Mouse (Mus musculus) hindbrain, embryonic 14.5 days (tissue): ENCODE data around the gene Phxr2. TPM values are rescaled to one million over a fixed set of nuclear protein-coding genes. Genes with fewer than 3 reads are reported as not detected.

Source experiments
- ATAC-seq: fragments of 200-750 bp; cut with Nextera tagmentation; 2 replicates; pipeline ENCODE4 v1.8.0; 2017; ENCODE audit warnings: moderate number of reproducible peaks, mild to moderate bottlenecking, moderate TSS enrichment, moderate library complexity; ENCODE audit not compliant: low FRiP score
- DNase-seq: peaks from one replicate; pipeline ENCODE4 v3.0.0-alpha.2; 2015; ENCODE audit warnings: low spot score
- H3K27ac ChIP-seq: fragments of 300-500 bp; sonication (generic); 2 replicates; pipeline ENCODE4 v1.5.1; 2014; ENCODE audit warnings: mild to moderate bottlenecking, moderate library complexity
- H3K27me3 ChIP-seq: fragments of 300-500 bp; sonication (generic); 2 replicates; pipeline ENCODE4 v1.6.1; 2014; ENCODE audit warnings: mild to moderate bottlenecking, low read length, mixed read lengths; ENCODE audit not compliant: control insufficient read depth, insufficient read depth
- H3K36me3 ChIP-seq: fragments of 300-500 bp; sonication (generic); replicated peaks from 2 replicates; pipeline ENCODE4 v1.6.1; 2014; ENCODE audit not compliant: control insufficient read depth, insufficient read depth
- H3K4me1 ChIP-seq: fragments of 300-500 bp; sonication (generic); replicated peaks from 2 replicates; pipeline ENCODE4 v1.6.1; 2014; ENCODE audit warnings: antibody characterized with exemption, low read length, mixed read lengths; ENCODE audit not compliant: control insufficient read depth, insufficient read depth
- H3K4me2 ChIP-seq: fragments of 300-500 bp; sonication (generic); replicated peaks from 2 replicates; pipeline ENCODE4 v1.6.1; 2014; ENCODE audit warnings: mild to moderate bottlenecking, moderate library complexity
- H3K4me3 ChIP-seq: fragments of 300-500 bp; sonication (generic); replicated peaks from 2 replicates; pipeline ENCODE4 v1.5.1; 2014; ENCODE audit warnings: mild to moderate bottlenecking, low read length
- H3K9ac ChIP-seq: fragments of 300-500 bp; sonication (generic); 2 replicates; pipeline ENCODE4 v1.6.1; 2014
- H3K9me3 ChIP-seq: fragments of 300-500 bp; sonication (generic); 2 replicates; pipeline ENCODE4 v1.6.1; 2016; ENCODE audit warnings: low read length; ENCODE audit not compliant: control insufficient read depth
- WGBS: fragments of 180-500 bp; shearing (Covaris S2); extraction: QIAGEN DNeasy Blood & Tissue Kit; methylation state at CpG from one replicate; pipeline ENCODE4 v1.1.7; 2014; 5-methylcytosine and 5-hydroxymethylcytosine counted together
- polyA plus RNA-seq: library from polyadenylated mRNA; unstranded; fragments of >200 nt; fragmentation: Nextera tagmentation; extraction: Ambion mirVana; gene quantifications from 2 replicates; pipeline ENCODE4 v1.2.1, GENCODE M21; 2014

The Phxr2 gene
- polyA plus RNA-seq, 1 experiment from 2014 or later, result not detected

GRCm38 (mm10) chr10:99086029-99086428 is 40.1 kb downstream of the Phxr2 start:
- H3K4me3 ChIP-seq, result no peak overlapping the region
- H3K9me3 ChIP-seq, result no peaks in the 10 kb centered on the region
- DNase-seq (no peak), ATAC-seq (no peak)
- no peak overlapping the region for H3K4me2 ChIP-seq
- H3K27ac ChIP-seq, result no peak overlapping the region
- 67% methylated on average over 6 of the region's 6 CpGs for WGBS
- H3K27me3 ChIP-seq, result no peaks in the 10 kb centered on the region
- no peak overlapping the region for H3K9ac ChIP-seq
- no peaks in the 10 kb centered on the region for H3K4me1 ChIP-seq
- no peaks in the 10 kb centered on the region for H3K36me3 ChIP-seq

GRCm38 (mm10) chr10:99085240-99085587 is 40.9 kb downstream of the Phxr2 start:
- no peaks in the 10 kb centered on the region for H3K4me1 ChIP-seq
- 69% methylated on average over 6 of the region's 6 CpGs for WGBS
- no peak overlapping the region for H3K9ac ChIP-seq
- no peak overlapping the region for H3K27ac ChIP-seq
- H3K27me3 ChIP-seq, result no peaks in the 10 kb centered on the region
- no peaks in the 10 kb centered on the region for H3K9me3 ChIP-seq
- no peak overlapping the region for H3K4me3 ChIP-seq
- ATAC-seq (peak; percentile 61; the same call in 1 of the 2 replicates), DNase-seq (no peak)
- no peaks in the 10 kb centered on the region for H3K36me3 ChIP-seq
- H3K4me2 ChIP-seq, result no peak overlapping the region; the same call in 1 of the 2 replicates

GRCm38 (mm10) chr10:99084397-99085239 is 41.5 kb downstream of the Phxr2 start:
- Histone ChIP-seq H3K36me3 (no peaks in the 10 kb centered on the region), H3K4me3 (no peak overlapping the region), H3K4me2 (peak overlapping the region; percentile 22), H3K4me1 (no peaks in the 10 kb centered on the region), H3K27me3 (no peaks in the 10 kb centered on the region), H3K27ac (no peak overlapping the region), H3K9ac (no peak overlapping the region), H3K9me3 (no peaks in the 10 kb centered on the region)
- ATAC-seq (peak; percentile 84), DNase-seq (peak; percentile 95)
- 48% methylated on average over 23 of the region's 23 CpGs for WGBS

- Histone ChIP-seq H3K4me2 (no peak overlapping the region), H3K9ac (no peak overlapping the region), H3K4me1 (no peaks in the 10 kb centered on the region), H3K27ac (no peak overlapping the region), H3K4me3 (no peak overlapping the region), H3K27me3 (no peaks in the 10 kb centered on the region), H3K36me3 (no peaks in the 10 kb centered on the region), H3K9me3 (no peaks in the 10 kb centered on the region)
- ATAC-seq (no peak), DNase-seq (no peak)
- WGBS, result 84% methylated on average over 14 of the region's 14 CpGs
These were observed 42.6 kb downstream of the Phxr2 start for GRCm38 (mm10) chr10:99083431-99084003.

GRCm38 (mm10) chr10:99081569-99081990 is 44.5 kb downstream of the Phxr2 start:
- no peak overlapping the region for H3K4me3 ChIP-seq
- H3K36me3 ChIP-seq, result no peaks in the 10 kb centered on the region
- H3K27me3 ChIP-seq, result no peaks in the 10 kb centered on the region
- H3K9me3 ChIP-seq, result no peaks in the 10 kb centered on the region
- no peak for DNase-seq
- no peak for ATAC-seq
- no peak overlapping the region for H3K9ac ChIP-seq
- no peak overlapping the region for H3K4me2 ChIP-seq
- WGBS, result 87% methylated on average over 10 of the region's 10 CpGs
- H3K4me1 ChIP-seq, result no peaks in the 10 kb centered on the region
- H3K27ac ChIP-seq, result no peak overlapping the region

- no peaks in the 10 kb centered on the region for H3K36me3 ChIP-seq
- no peaks in the 10 kb centered on the region for H3K27me3 ChIP-seq
- no peak for ATAC-seq
- H3K4me3 ChIP-seq, result no peak overlapping the region
- no peak overlapping the region for H3K27ac ChIP-seq
- no peak overlapping the region for H3K9ac ChIP-seq
- H3K9me3 ChIP-seq, result no peaks in the 10 kb centered on the region
- no peak for DNase-seq
- WGBS, result 98% methylated on average over 2 of the region's 2 CpGs
- no peaks in the 10 kb centered on the region for H3K4me1 ChIP-seq
- H3K4me2 ChIP-seq, result no peak overlapping the region
These were observed 47.5 kb downstream of the Phxr2 start for GRCm38 (mm10) chr10:99078621-99079020.

- Histone ChIP-seq H3K27me3 (no peaks in the 10 kb centered on the region), H3K4me2 (no peak overlapping the region), H3K27ac (no peak overlapping the region), H3K4me3 (no peak overlapping the region), H3K4me1 (no peaks in the 10 kb centered on the region), H3K36me3 (no peaks in the 10 kb centered on the region), H3K9me3 (no peaks in the 10 kb centered on the region), H3K9ac (no peak overlapping the region)
- 75% methylated on average over 18 of the region's 18 CpGs for WGBS
- DNase-seq (no peak), ATAC-seq (no peak)
These were observed 49.8 kb downstream of the Phxr2 start for GRCm38 (mm10) chr10:99076113-99076895.
